Mouse (Mus musculus) heart, adult 2 months (tissue): ENCODE measurements around the gene Ccdc138.
A peak's percentile ranks its signal among the peaks of the same experiment; 100 is the strongest.

Experiments used
- CTCF ChIP-seq: fragments of 200-600 bp; IDR thresholded peaks from 2 replicates; pipeline ENCODE4 v1.8.1; 2022; ENCODE audit warnings: antibody characterized with exemption, mild to moderate bottlenecking, moderate library complexity
- EP300 ChIP-seq: fragments of 200-500 bp; IDR thresholded peaks from 2 replicates; pipeline ENCODE4 v1.6.1; 2011; ENCODE audit warnings: low read depth, low read length, control low read depth; ENCODE audit not compliant: insufficient read depth
- POLR2A ChIP-seq: fragments of 200-500 bp; IDR thresholded peaks from 2 replicates; pipeline ENCODE4 v1.6.1; 2011; ENCODE audit warnings: mild to moderate bottlenecking, low read depth, low read length, control low read depth; ENCODE audit not compliant: insufficient read depth

GRCm38 (mm10) chr10:58548739-58549138, 51.0 kb downstream of the Ccdc138 start:
- peak; percentile 43 for TF ChIP-seq CTCF
- no peak for TF ChIP-seq POLR2A
- no peak for TF ChIP-seq EP300
